Mouse (Mus musculus): ENCODE results near the gene Yes1. TPM values are rescaled to one million over a fixed set of nuclear protein-coding genes. Genes with fewer than 3 reads are reported as not detected.

Yes1 gene
- total and polyA plus RNA-seq, 3 experiments: 1.9 to 19.7 (median 16.0) TPM

GRCm38 (mm10) chr5:32711485-32711884 is 100.5 kb downstream of the Yes1 start:
- H3K27me3 ChIP-seq (ENCODE audit: control insufficient read depth, insufficient read depth, low read length): no peaks in the 10 kb centered on the region
- intact Hi-C loops (cut with DNase I): loop anchor here (5.0 to 10.0 kb wide), 4 partner anchors 104 to 303 kb away; partner anchors contain the start of genes Depdc5 and Ywhah

GRCm38 (mm10) chr5:32712221-32713041 is 101.5 kb downstream of the Yes1 start:
- H3K9ac ChIP-seq (ENCODE audit: low read depth, low read length): no peak overlapping the region
- no peak for TF ChIP-seq CTCF (IDR thresholded peaks at IDR 0.05)
- TF ChIP-seq EP300 (IDR thresholded peaks at IDR 0.05; ENCODE audit: insufficient read depth, low read depth, low read length): no peak
- no peak for TF ChIP-seq POLR2A (IDR thresholded peaks at IDR 0.05; ENCODE audit: insufficient read depth, low read depth, low read length)
- no peak overlapping the region for H3K4me3 ChIP-seq
- H3K36me3 ChIP-seq (ENCODE audit: control insufficient read depth, insufficient read depth, low read length): no peaks in the 10 kb centered on the region
- intact Hi-C loops (cut with DNase I): loop anchor here (5.0 to 10.0 kb wide), 4 partner anchors 105 to 302 kb away; partner anchors contain the start of genes Depdc5 and Ywhah
- no peaks in the 10 kb centered on the region for H3K79me2 ChIP-seq (replicated peaks; ENCODE audit: control insufficient read depth, insufficient read depth, low read length)
- DNase-seq: no peak
- WGBS: 66% methylated on average over 4 of the region's 4 CpGs
- no peak overlapping the region for H3K27ac ChIP-seq
- H3K4me1 ChIP-seq (ENCODE audit: control insufficient read depth, insufficient read depth, low read length): peaks cover 4% of the 10 kb centered on the region
- H3K27me3 ChIP-seq (ENCODE audit: control insufficient read depth, insufficient read depth, low read length): no peaks in the 10 kb centered on the region

More at GRCm38 (mm10) chr5:32711485-32711884, 100.5 kb downstream of the Yes1 start:
- H3K4me1 ChIP-seq (ENCODE audit: control insufficient read depth, insufficient read depth, low read length): peaks cover 4% of the 10 kb centered on the region
- DNase-seq: no peak
- H3K27ac ChIP-seq: no peak overlapping the region
- no peaks in the 10 kb centered on the region for H3K36me3 ChIP-seq (ENCODE audit: control insufficient read depth, insufficient read depth, low read length)
- no peak overlapping the region for H3K9ac ChIP-seq (ENCODE audit: low read depth, low read length)
- H3K79me2 ChIP-seq (replicated peaks; ENCODE audit: control insufficient read depth, insufficient read depth, low read length): no peaks in the 10 kb centered on the region
- WGBS: 76% methylated on average over 5 of the region's 5 CpGs
- TF ChIP-seq POLR2A (IDR thresholded peaks at IDR 0.05; ENCODE audit: insufficient read depth, low read depth, low read length) (no peak), CTCF (IDR thresholded peaks at IDR 0.05) (no peak), EP300 (IDR thresholded peaks at IDR 0.05; ENCODE audit: insufficient read depth, low read depth, low read length) (no peak)
- no peak overlapping the region for H3K4me3 ChIP-seq

GRCm38 (mm10) chr5:32713042-32713702 is 102.2 kb downstream of the Yes1 start:
- peak overlapping the region; percentile 75 for H3K9ac ChIP-seq (ENCODE audit: low read depth, low read length)
- H3K79me2 ChIP-seq (replicated peaks; ENCODE audit: control insufficient read depth, insufficient read depth, low read length): no peaks in the 10 kb centered on the region
- intact Hi-C loops (cut with DNase I): loop anchor here (5.0 to 10.0 kb wide), 4 partner anchors 106 to 302 kb away; partner anchors contain the start of genes Depdc5 and Ywhah
- peaks cover 4% of the 10 kb centered on the region for H3K4me1 ChIP-seq (ENCODE audit: control insufficient read depth, insufficient read depth, low read length)
- H3K4me3 ChIP-seq: peak overlapping the region; percentile 73
- H3K27ac ChIP-seq: peak overlapping the region; percentile 89
- 12% methylated on average over 2 of the region's 2 CpGs for WGBS
- DNase-seq: no peak
- no peak for TF ChIP-seq EP300 (IDR thresholded peaks at IDR 0.05; ENCODE audit: insufficient read depth, low read depth, low read length)
- TF ChIP-seq POLR2A (IDR thresholded peaks at IDR 0.05; ENCODE audit: insufficient read depth, low read depth, low read length): no peak
- no peak for TF ChIP-seq CTCF (IDR thresholded peaks at IDR 0.05)
- H3K36me3 ChIP-seq (ENCODE audit: control insufficient read depth, insufficient read depth, low read length): no peaks in the 10 kb centered on the region
- H3K27me3 ChIP-seq (ENCODE audit: control insufficient read depth, insufficient read depth, low read length): no peaks in the 10 kb centered on the region

- under 1% methylated on average over 55 of the region's 55 CpGs for WGBS
- H3K79me2 ChIP-seq (replicated peaks; ENCODE audit: control insufficient read depth, insufficient read depth, low read length): no peaks in the 10 kb centered on the region
- H3K27ac ChIP-seq: peak overlapping the region; percentile 89
- intact Hi-C loops (cut with DNase I): loop anchor here (2.0 to 10.0 kb wide), 5 partner anchors 71 to 301 kb away; partner anchors contain the start of genes Depdc5, Pisd and Ywhah
- H3K4me3 ChIP-seq: peak overlapping the region; percentile 73
- H3K4me1 ChIP-seq (ENCODE audit: control insufficient read depth, insufficient read depth, low read length): peaks cover 4% of the 10 kb centered on the region
- TF ChIP-seq EP300 (IDR thresholded peaks at IDR 0.05; ENCODE audit: insufficient read depth, low read depth, low read length): peak; percentile 86
- TF ChIP-seq CTCF (IDR thresholded peaks at IDR 0.05): peak; percentile 92
- TF ChIP-seq POLR2A (IDR thresholded peaks at IDR 0.05; ENCODE audit: insufficient read depth, low read depth, low read length): peak; percentile 90
- H3K9ac ChIP-seq (ENCODE audit: low read depth, low read length): peak overlapping the region; percentile 75
- H3K27me3 ChIP-seq (ENCODE audit: control insufficient read depth, insufficient read depth, low read length): no peaks in the 10 kb centered on the region
- DNase-seq: peak; percentile 90 to 91
- no peaks in the 10 kb centered on the region for H3K36me3 ChIP-seq (ENCODE audit: control insufficient read depth, insufficient read depth, low read length)
Observed at GRCm38 (mm10) chr5:32713703-32714467, 102.9 kb downstream of the Yes1 start.

- TF ChIP-seq POLR2A (IDR thresholded peaks at IDR 0.05; ENCODE audit: insufficient read depth, low read depth, low read length) (no peak), CTCF (IDR thresholded peaks at IDR 0.05) (no peak), EP300 (IDR thresholded peaks at IDR 0.05; ENCODE audit: insufficient read depth, low read depth, low read length) (no peak)
- WGBS: 41% methylated on average over 1 of the region's 1 CpGs
- H3K4me3 ChIP-seq: no peak overlapping the region
- no peak overlapping the region for H3K9ac ChIP-seq (ENCODE audit: low read depth, low read length)
- H3K79me2 ChIP-seq (replicated peaks; ENCODE audit: control insufficient read depth, insufficient read depth, low read length): no peaks in the 10 kb centered on the region
- H3K27ac ChIP-seq: no peak overlapping the region
- H3K36me3 ChIP-seq (ENCODE audit: control insufficient read depth, insufficient read depth, low read length): no peaks in the 10 kb centered on the region
- DNase-seq: no peak
- intact Hi-C loops (cut with DNase I): loop anchor here (10.0 kb wide), 1 partner anchor 297 kb away; the partner anchor contains the start of gene Ywhah
- peaks cover 4% of the 10 kb centered on the region for H3K4me1 ChIP-seq (ENCODE audit: control insufficient read depth, insufficient read depth, low read length)
- no peaks in the 10 kb centered on the region for H3K27me3 ChIP-seq (ENCODE audit: control insufficient read depth, insufficient read depth, low read length)
Observed at GRCm38 (mm10) chr5:32717726-32718125, 106.8 kb downstream of the Yes1 start.

Data from heart, adult 2 months (tissue).